Mouse (Mus musculus) hindbrain, embryonic 14.5 days (tissue): ENCODE results near the gene Frmd6. TPM values are rescaled to one million over a fixed set of nuclear protein-coding genes. Genes with fewer than 3 reads are reported as not detected.

Experiments used
- ATAC-seq: fragments of 200-750 bp; cut with Nextera tagmentation; 2 replicates; pipeline ENCODE4 v1.8.0; 2017; ENCODE audit warnings: moderate number of reproducible peaks, mild to moderate bottlenecking, moderate TSS enrichment, moderate library complexity; ENCODE audit not compliant: low FRiP score
- DNase-seq: peaks from one replicate; pipeline ENCODE4 v3.0.0-alpha.2; 2015; ENCODE audit warnings: low spot score
- H3K27ac ChIP-seq: fragments of 300-500 bp; sonication (generic); 2 replicates; pipeline ENCODE4 v1.5.1; 2014; ENCODE audit warnings: mild to moderate bottlenecking, moderate library complexity
- H3K27me3 ChIP-seq: fragments of 300-500 bp; sonication (generic); 2 replicates; pipeline ENCODE4 v1.6.1; 2014; ENCODE audit warnings: mild to moderate bottlenecking, low read length, mixed read lengths; ENCODE audit not compliant: control insufficient read depth, insufficient read depth
- H3K36me3 ChIP-seq: fragments of 300-500 bp; sonication (generic); replicated peaks from 2 replicates; pipeline ENCODE4 v1.6.1; 2014; ENCODE audit not compliant: control insufficient read depth, insufficient read depth
- H3K4me1 ChIP-seq: fragments of 300-500 bp; sonication (generic); replicated peaks from 2 replicates; pipeline ENCODE4 v1.6.1; 2014; ENCODE audit warnings: antibody characterized with exemption, low read length, mixed read lengths; ENCODE audit not compliant: control insufficient read depth, insufficient read depth
- H3K4me2 ChIP-seq: fragments of 300-500 bp; sonication (generic); replicated peaks from 2 replicates; pipeline ENCODE4 v1.6.1; 2014; ENCODE audit warnings: mild to moderate bottlenecking, moderate library complexity
- H3K4me3 ChIP-seq: fragments of 300-500 bp; sonication (generic); replicated peaks from 2 replicates; pipeline ENCODE4 v1.5.1; 2014; ENCODE audit warnings: mild to moderate bottlenecking, low read length
- H3K9ac ChIP-seq: fragments of 300-500 bp; sonication (generic); 2 replicates; pipeline ENCODE4 v1.6.1; 2014
- H3K9me3 ChIP-seq: fragments of 300-500 bp; sonication (generic); 2 replicates; pipeline ENCODE4 v1.6.1; 2016; ENCODE audit warnings: low read length; ENCODE audit not compliant: control insufficient read depth
- WGBS: fragments of 180-500 bp; shearing (Covaris S2); extraction: QIAGEN DNeasy Blood & Tissue Kit; methylation state at CpG from one replicate; pipeline ENCODE4 v1.1.7; 2014; 5-methylcytosine and 5-hydroxymethylcytosine counted together
- polyA plus RNA-seq: library from polyadenylated mRNA; unstranded; fragments of >200 nt; fragmentation: Nextera tagmentation; extraction: Ambion mirVana; gene quantifications from 2 replicates; pipeline ENCODE4 v1.2.1, GENCODE M21; 2014

Gene Frmd6
- polyA plus RNA-seq, 1 experiment from 2014 or later = 9.5 TPM

- no peaks in the 10 kb centered on the region for H3K4me1 ChIP-seq
- H3K9ac ChIP-seq = no peak overlapping the region
- no peak overlapping the region for H3K4me2 ChIP-seq
- H3K36me3 ChIP-seq = no peaks in the 10 kb centered on the region
- H3K27ac ChIP-seq = no peak overlapping the region
- H3K27me3 ChIP-seq = no peaks in the 10 kb centered on the region
- no peaks in the 10 kb centered on the region for H3K9me3 ChIP-seq
- ATAC-seq (no peak), DNase-seq (no peak)
- H3K4me3 ChIP-seq = no peak overlapping the region
- 75% methylated on average over 4 of the region's 4 CpGs for WGBS
Observed at GRCm38 (mm10) chr12:70803494-70803893, 21.8 kb upstream of the Frmd6 start.

DNA sequence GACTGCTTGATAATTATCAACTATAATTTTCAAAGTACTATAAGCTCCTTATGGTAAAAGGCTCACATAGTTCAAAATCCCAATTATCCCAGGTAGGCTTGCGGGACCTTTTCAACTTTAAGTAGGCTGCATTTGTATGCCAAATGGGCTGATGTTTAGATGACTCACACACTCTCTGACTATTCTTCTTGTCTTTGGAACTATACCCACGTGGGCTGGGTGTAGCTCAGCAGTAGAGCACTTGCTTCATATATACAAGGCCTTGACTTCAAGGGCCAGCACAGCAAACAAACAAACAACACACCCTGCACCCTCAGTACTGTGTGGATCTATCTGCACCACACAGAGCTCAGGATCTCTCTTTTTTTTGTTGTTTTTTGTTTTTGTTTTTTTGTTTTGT, 20.3 kb upstream of the Frmd6 start:
- H3K4me3 ChIP-seq = no peak overlapping the region
- no peak for DNase-seq
- WGBS = 76% methylated on average over 2 of the region's 2 CpGs

GRCm38 (mm10) chr12:70807543-70807942, 17.8 kb upstream of the Frmd6 start:
- Histone ChIP-seq H3K9me3 (no peaks in the 10 kb centered on the region), H3K4me1 (no peaks in the 10 kb centered on the region), H3K36me3 (no peaks in the 10 kb centered on the region), H3K27ac (no peak overlapping the region), H3K27me3 (no peaks in the 10 kb centered on the region), H3K4me2 (no peak overlapping the region), H3K4me3 (no peak overlapping the region), H3K9ac (no peak overlapping the region)
- no peak for DNase-seq
- no peak for ATAC-seq
- WGBS = 69% methylated on average over 5 of the region's 5 CpGs

More for the DNA sequence above, 20.3 kb upstream of the Frmd6 start:
- no peaks in the 10 kb centered on the region for H3K4me1 ChIP-seq
- no peak overlapping the region for H3K4me2 ChIP-seq
- no peak overlapping the region for H3K27ac ChIP-seq
- H3K27me3 ChIP-seq = no peaks in the 10 kb centered on the region
- H3K9me3 ChIP-seq = no peaks in the 10 kb centered on the region
- ATAC-seq = no peak
- no peaks in the 10 kb centered on the region for H3K36me3 ChIP-seq
- no peak overlapping the region for H3K9ac ChIP-seq

DNA sequence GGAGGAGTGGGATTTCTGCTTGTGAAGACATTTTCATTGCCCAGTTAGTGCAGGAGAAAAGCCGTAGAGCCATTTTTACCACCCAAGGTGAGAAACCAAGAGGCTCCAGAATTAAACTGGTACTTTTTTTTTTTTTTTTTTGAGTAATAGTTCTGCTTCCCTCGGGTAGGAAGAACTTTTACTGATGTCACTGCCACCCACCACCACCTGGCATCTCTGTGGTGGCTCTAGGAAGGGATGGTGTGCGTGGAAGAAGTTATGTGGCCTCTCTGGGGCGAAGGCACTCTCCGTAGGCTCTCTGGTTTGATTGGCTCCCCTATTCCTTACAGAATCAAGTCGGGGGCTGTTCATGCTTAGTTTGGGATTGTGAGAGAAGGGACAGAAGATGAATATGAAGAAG, 17.3 kb upstream of the Frmd6 start:
- H3K27me3 ChIP-seq = no peaks in the 10 kb centered on the region
- H3K4me1 ChIP-seq = no peaks in the 10 kb centered on the region
- H3K4me3 ChIP-seq = no peak overlapping the region
- H3K9ac ChIP-seq = no peak overlapping the region
- H3K27ac ChIP-seq = no peak overlapping the region
- H3K9me3 ChIP-seq = no peaks in the 10 kb centered on the region
- DNase-seq = no peak
- ATAC-seq = no peak
- no peak overlapping the region for H3K4me2 ChIP-seq
- 78% methylated on average over 6 of the region's 6 CpGs for WGBS
- H3K36me3 ChIP-seq = no peaks in the 10 kb centered on the region

- ATAC-seq = no peak
- Histone ChIP-seq H3K27ac (peak overlapping the region; percentile 43; the same call in 1 of the 2 replicates), H3K9ac (no peak overlapping the region), H3K4me1 (no peaks in the 10 kb centered on the region), H3K9me3 (no peaks in the 10 kb centered on the region), H3K27me3 (no peaks in the 10 kb centered on the region), H3K4me3 (no peak overlapping the region), H3K36me3 (no peaks in the 10 kb centered on the region), H3K4me2 (no peak overlapping the region)
- WGBS = 49% methylated on average over 2 of the region's 2 CpGs
- no peak for DNase-seq
Observed at GRCm38 (mm10) chr12:70809957-70810356, 15.4 kb upstream of the Frmd6 start.

DNA sequence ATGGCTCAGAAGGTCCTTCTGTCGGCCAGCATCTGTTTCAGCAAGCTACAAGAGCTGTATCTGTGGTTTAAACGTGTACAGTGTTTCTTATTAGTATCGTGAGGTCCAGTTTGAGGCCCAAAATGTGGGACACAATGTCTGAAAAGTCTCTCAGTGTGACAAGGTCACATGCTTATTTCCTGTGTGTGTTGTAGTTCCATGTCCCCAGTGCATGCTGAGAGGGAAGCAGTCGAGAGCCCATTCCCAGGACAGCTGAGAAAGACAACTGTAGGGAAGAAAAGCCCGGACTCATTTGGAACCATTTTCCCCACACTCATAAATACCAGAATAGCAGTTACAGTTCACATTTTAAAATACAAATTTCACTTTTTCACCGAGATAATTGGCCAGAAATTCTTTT, 13.5 kb upstream of the Frmd6 start:
- Histone ChIP-seq H3K4me3 (no peak overlapping the region), H3K27me3 (no peaks in the 10 kb centered on the region), H3K9ac (no peak overlapping the region), H3K27ac (no peak overlapping the region), H3K36me3 (no peaks in the 10 kb centered on the region), H3K9me3 (no peaks in the 10 kb centered on the region), H3K4me1 (no peaks in the 10 kb centered on the region), H3K4me2 (no peak overlapping the region)
- DNase-seq (no peak), ATAC-seq (no peak)
- 81% methylated on average over 6 of the region's 6 CpGs for WGBS

- no peaks in the 10 kb centered on the region for H3K27me3 ChIP-seq
- no peak overlapping the region for H3K4me3 ChIP-seq
- ATAC-seq = no peak
- no peaks in the 10 kb centered on the region for H3K36me3 ChIP-seq
- H3K27ac ChIP-seq = no peak overlapping the region
- 66% methylated on average over 6 of the region's 6 CpGs for WGBS
- H3K4me1 ChIP-seq = no peaks in the 10 kb centered on the region
- no peak overlapping the region for H3K4me2 ChIP-seq
- H3K9me3 ChIP-seq = no peaks in the 10 kb centered on the region
- DNase-seq = no peak
- H3K9ac ChIP-seq = no peak overlapping the region
Observed at GRCm38 (mm10) chr12:70812176-70812575, 13.1 kb upstream of the Frmd6 start.

GRCm38 (mm10) chr12:70812822-70813465, 12.4 kb upstream of the Frmd6 start:
- no peak overlapping the region for H3K4me3 ChIP-seq
- H3K4me1 ChIP-seq = no peaks in the 10 kb centered on the region
- no peaks in the 10 kb centered on the region for H3K27me3 ChIP-seq
- H3K9ac ChIP-seq = no peak overlapping the region
- DNase-seq (no peak), ATAC-seq (no peak)
- H3K9me3 ChIP-seq = no peaks in the 10 kb centered on the region
- no peak overlapping the region for H3K27ac ChIP-seq
- no peak overlapping the region for H3K4me2 ChIP-seq
- H3K36me3 ChIP-seq = no peaks in the 10 kb centered on the region
- WGBS = 28% methylated on average over 3 of the region's 3 CpGs

DNA sequence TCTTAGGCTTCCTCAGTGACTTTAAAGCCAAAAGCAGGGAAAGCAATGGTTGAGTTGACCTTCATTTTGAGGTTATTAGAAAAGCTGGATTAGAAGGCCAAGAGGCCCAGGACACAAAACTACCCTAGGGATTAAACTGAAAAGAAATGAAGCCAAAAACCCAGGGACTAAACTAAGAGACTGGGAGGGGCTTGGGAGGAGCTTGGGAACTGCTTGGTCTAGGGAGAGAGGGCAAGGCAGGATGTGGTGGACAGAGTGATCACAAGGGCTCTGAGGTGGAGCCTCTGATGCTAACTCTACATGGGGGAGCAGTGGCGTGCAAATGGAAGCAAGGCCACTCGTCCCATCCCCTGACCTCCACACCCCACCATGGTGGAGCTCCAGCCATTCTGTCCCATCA, 8.6 kb upstream of the Frmd6 start:
- Histone ChIP-seq H3K4me1 (no peaks in the 10 kb centered on the region), H3K4me2 (no peak overlapping the region), H3K36me3 (no peaks in the 10 kb centered on the region), H3K9ac (no peak overlapping the region), H3K9me3 (no peaks in the 10 kb centered on the region), H3K4me3 (no peak overlapping the region), H3K27me3 (no peaks in the 10 kb centered on the region), H3K27ac (no peak overlapping the region)
- 84% methylated on average over 2 of the region's 2 CpGs for WGBS
- DNase-seq (no peak), ATAC-seq (no peak)

- H3K27ac ChIP-seq = no peak overlapping the region
Observed at GRCm38 (mm10) chr12:70824017-70824416, 1.3 kb upstream of the Frmd6 start.

More at GRCm38 (mm10) chr12:70824017-70824416, 1.3 kb upstream of the Frmd6 start:
- Histone ChIP-seq H3K9ac (peak overlapping the region; percentile 66), H3K4me2 (peak overlapping the region; percentile 78), H3K36me3 (no peaks in the 10 kb centered on the region), H3K4me1 (peaks cover 20% of the 10 kb centered on the region), H3K27me3 (no peaks in the 10 kb centered on the region), H3K4me3 (peak overlapping the region; percentile 68), H3K9me3 (no peaks in the 10 kb centered on the region)
- ATAC-seq = no peak
- DNase-seq = no peak
- WGBS = 60% methylated on average over 7 of the region's 7 CpGs
